Mouse (Mus musculus): Measurements from ENCODE around the gene Fnbp4. TPM values are rescaled to one million over a fixed set of nuclear protein-coding genes. Genes with fewer than 3 reads are reported as not detected.

The Fnbp4 gene
- polyA plus RNA-seq (2015; fragmentation: Nextera tagmentation; extraction: Ambion mirVana): 50.8 and 62.2 TPM in 2 replicates

DNA sequence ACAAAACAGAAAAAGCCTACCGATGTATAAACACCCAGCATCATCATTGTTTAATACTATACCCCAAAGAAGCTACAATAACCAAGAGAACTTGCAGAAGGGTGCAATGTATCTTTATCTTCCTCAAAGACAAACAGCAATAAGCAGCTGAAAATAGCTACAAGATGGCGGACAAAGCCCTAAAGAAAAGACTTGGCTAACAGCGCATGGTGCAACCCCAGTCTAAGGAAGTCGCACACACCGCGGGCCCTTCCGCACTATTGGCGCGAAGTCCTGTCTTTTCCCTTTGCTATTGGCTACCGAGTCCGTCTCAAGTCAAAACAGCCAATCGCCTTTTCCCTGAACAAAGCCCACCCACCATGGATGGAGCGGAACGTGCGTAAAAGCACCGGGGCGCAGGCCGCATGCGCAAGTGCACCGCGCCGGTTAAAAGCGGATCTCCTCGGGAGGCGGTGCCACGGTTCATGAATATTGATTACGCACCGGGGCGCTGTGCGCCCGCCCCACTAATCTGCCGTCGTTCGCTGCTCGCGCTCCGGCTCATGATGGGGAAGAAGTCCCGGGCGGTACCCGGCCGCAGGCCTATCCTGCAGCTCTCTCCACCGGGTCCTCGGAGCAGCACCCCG is at the start of gene Fnbp4:
Fnbp4 (plus strand) TSS at position 318 of the 626 bp plus-strand sequence.

DNA sequence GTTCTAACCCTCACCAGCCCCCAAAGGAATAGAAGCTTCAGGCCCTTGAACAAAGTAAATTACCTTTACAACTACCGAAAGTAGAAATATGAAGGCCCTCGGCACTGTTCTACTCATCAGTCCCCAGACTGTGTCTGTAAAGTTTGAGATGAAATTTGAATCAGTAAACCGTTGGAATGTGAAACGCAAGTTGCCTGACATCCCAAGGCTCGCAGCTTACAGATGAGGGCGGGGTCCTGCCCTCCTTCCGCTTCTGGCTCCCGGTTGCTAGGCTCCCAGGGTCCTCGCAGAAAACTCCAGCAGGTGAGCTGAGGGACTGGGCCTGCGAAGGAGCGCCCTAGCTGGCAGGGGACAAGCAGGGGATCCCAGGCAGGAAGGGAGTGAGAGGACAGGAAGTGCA is 37.3 kb downstream of the Fnbp4 start, which contains the start of gene Agbl2:
Agbl2 (plus strand) TSS at position 270 of the 400 bp plus-strand sequence.

Other genes starting within 250 kb of the Fnbp4 start
- 5.5 and 6.8 TPM in 2 replicates for gene Ptprj, start 164.7 kb upstream of the Fnbp4 start, polyA plus RNA-seq (2015; fragmentation: Nextera tagmentation; extraction: Ambion mirVana)
- 12.2 and 16.0 TPM in 2 replicates for gene Nup160, start 68.2 kb upstream of the Fnbp4 start, polyA plus RNA-seq (2015; fragmentation: Nextera tagmentation; extraction: Ambion mirVana)
- 0.27 and 0.42 TPM in 2 replicates for gene Agbl2, start 37.4 kb downstream of the Fnbp4 start, polyA plus RNA-seq (2015; fragmentation: Nextera tagmentation; extraction: Ambion mirVana)
- 208 and 216 TPM in 2 replicates for gene Mtch2, start 101.8 kb downstream of the Fnbp4 start, polyA plus RNA-seq (2015; fragmentation: Nextera tagmentation; extraction: Ambion mirVana)
- gene C1qtnf4, start 140.5 kb downstream of the Fnbp4 start, polyA plus RNA-seq (2015; fragmentation: Nextera tagmentation; extraction: Ambion mirVana): 325 and 366 TPM in 2 replicates
- 39.9 and 40.1 TPM in 2 replicates for gene Kbtbd4, start 159.4 kb downstream of the Fnbp4 start, polyA plus RNA-seq (2015; fragmentation: Nextera tagmentation; extraction: Ambion mirVana)
- 280 and 302 TPM in 2 replicates for gene Ndufs3, start 159.5 kb downstream of the Fnbp4 start, polyA plus RNA-seq (2015; fragmentation: Nextera tagmentation; extraction: Ambion mirVana)
- gene Celf1, start 195.0 kb downstream of the Fnbp4 start, polyA plus RNA-seq (2015; fragmentation: Nextera tagmentation; extraction: Ambion mirVana): 49.7 and 53.5 TPM in 2 replicates